Mouse (Mus musculus) layer of hippocampus, postnatal 25 days (tissue): ENCODE results near the gene Gramd4. TPM values are rescaled to one million over a fixed set of nuclear protein-coding genes. Genes with fewer than 3 reads are reported as not detected.
"Not testable (repeated sequence)": the region's sequence is repeated elsewhere in the genome, so short reads cannot be mapped to it uniquely, and the experiment has no call there.

Experiments used
- DNase-seq, 2 experiments: peaks; one replicate each; pipeline ENCODE4 v3.0.0; 2022; ENCODE audit warnings: mixed read lengths in 2 of 2, low spot score in 1 of 2; ENCODE audit errors: extremely low spot score in 1 of 2
- total RNA-seq, 2 experiments: library from RNA; stranded (reverse); gene quantifications; 2 replicates each; pipeline ENCODE4 v1.2.3; 2021

Gramd4 gene
- total RNA-seq, 2 experiments from 2014 or later, result 25.9 to 27.7 TPM

DNA sequence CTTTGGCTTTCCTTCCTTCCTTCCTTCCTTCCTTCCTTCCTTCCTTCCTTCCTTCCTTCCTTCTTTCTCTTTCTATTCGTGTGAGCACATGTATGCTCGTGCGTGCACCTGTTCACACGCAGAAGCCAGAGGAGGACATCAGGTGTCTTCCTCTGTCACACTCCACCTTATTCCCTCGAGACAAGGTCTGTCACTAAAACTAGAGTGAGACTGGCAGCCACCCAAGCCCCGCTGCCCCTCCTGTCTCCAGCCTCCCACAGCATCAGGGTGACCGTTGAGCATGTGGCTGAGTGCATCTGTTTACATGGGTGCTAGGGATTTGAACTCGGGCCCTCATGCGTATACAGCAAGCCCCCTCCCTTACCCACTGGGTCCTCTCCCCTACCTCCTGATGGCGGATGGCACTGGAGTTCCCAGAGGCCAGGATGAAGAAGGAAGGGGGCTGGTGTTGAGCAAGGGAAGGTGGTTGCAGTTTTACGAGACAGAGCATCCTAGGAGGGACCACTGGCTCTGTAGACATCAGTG, 30.8 kb downstream of the Gramd4 start:
- no peak for DNase-seq

DNA sequence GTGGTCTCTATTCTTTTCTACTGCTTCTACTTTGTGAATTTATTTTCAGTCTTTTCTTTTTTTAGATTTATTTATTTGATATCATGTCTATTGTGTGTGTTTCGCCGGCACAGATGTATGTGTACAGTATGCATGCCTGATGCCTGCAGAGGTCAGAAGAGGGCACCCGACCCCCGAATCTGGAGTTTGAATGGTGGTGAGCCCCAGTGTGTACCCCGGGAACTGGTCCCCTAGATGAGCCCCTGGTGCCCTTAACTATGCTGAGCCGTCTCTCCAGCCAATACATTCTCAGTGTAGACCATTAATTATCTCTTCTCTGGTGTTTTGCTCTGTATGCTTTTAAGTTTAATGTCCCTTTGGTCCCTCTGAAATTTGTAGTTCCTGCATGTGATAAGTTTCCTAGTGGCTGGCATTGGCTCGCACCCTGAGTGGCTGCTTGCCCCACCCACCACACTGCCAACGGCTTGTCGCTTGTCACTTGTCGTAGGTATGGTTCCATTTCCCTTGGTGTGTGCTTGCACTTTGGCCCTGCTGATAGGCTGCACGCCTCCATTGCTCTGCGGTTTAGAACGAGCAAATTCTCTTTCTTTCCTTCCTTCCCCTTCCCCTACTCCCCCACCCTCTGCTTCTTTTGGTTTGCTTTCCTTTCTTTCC, 31.7 kb downstream of the Gramd4 start:
- DNase-seq, result no peak

DNA sequence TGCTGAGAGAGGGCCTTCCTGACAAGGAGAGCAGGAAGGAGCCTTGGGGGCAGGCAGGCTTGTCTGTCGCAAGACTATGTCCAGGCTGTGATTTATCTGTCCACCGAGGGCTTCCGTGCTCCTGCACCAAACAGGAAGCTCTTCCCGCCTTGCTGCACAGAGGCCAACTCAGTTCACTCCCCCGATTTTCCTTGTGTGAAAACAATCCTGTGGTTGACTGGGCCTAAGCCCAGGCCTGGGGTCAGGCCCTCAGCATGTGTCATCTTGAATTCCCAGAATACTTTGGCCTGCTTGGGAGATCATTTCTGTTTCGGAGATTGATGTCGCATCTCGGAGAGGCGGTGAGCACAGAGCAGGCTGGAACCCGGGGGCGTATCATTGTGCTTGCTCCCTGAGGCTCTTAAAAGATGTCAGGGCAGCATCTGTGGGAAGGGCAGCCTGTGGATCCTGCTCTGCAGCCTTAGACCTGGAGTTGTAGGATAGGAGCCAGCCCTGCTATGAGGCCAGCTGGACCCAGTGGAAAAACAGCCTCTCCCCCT, 32.6 kb downstream of the Gramd4 start:
- no peak for DNase-seq

DNA sequence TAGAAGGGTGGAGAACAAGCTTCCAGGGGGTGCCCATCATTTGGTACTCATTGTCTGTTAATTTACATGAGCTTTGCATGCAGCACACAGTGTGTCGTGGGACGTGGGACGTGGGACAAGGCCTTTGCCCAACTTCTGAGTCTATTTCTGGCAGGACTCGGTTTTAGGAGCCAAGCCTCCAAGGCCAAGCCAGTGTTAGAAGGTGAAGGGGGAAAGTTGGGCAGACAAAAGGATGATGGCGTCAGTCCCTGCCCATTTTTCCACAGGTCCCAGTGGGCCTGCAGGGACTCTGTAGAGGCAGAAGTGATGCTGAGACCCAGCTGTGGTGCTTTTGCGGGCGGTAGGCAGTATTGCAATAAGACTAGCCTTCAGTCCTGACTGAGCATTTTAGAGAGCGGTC, 33.1 kb downstream of the Gramd4 start:
- DNase-seq, result no peak

DNA sequence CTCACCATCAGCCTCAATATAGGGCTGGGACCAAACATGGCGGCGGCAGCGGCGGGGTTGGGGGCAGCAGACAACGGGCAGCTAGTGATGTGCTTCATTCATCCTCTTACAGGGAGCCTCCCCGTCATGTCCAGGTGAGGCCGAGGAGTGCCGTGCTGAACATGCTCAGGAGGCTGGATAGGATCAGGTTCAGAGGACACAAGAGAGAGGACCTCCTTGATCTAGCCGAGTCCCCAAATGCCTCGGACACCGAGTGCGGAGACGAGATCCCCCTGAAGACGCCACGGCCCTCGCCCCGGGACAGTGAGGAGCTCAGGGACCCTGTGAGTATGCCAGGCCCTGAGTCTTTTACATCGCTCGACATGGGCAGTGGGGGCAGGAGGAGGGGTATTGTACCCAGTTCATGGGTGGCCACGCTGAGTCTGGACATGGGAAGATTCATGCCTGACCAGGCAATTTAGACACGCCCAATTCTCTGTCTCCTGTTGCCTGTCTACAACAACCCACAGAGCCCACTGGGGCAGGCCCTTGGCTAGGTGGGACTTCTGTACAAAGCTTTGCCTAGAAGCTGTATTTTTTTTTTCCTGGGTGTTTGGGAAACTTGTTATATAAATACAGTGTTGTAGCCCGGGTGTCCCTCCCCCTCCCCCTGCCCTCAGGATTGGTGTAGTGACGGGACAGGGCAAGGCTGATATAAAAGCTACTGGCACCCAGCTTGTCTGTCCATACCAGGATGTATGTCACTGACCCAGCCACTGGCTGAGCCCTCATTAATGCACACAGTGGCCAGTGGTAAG, 33.9 kb downstream of the Gramd4 start:
- no peak for DNase-seq

DNA sequence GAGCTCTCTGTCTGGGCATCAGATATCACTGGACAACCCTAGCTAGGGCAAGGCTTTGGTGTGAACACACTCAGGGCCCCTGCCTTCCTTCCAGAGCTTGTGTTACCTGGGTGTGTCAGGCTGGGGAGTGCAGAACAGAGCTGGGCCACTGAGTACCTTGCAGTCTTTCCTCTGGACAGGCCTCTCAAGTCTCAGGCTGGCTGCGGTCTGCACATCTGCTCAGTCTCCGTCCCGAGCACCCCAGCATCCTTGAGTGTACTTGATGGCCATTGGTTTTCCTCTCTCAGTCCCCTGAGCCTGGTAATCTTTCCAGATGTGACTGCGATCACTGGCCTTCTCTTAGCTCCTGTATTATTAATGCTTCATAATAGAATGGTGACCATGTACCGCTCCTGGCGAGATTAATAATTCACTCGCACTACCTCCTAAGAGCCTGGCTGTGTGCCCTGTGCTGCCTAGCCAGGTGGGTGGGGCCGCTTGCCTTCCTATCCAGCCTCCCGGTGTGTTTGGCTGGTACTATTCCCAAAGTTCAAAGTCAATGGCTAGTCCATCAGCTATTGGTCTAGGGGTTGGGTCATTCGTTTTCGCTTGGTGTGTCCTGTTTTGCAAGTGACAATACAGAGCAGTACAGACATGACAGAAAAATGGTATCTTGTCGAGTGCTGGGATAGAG, 34.6 kb downstream of the Gramd4 start:
- no peak for DNase-seq

DNA sequence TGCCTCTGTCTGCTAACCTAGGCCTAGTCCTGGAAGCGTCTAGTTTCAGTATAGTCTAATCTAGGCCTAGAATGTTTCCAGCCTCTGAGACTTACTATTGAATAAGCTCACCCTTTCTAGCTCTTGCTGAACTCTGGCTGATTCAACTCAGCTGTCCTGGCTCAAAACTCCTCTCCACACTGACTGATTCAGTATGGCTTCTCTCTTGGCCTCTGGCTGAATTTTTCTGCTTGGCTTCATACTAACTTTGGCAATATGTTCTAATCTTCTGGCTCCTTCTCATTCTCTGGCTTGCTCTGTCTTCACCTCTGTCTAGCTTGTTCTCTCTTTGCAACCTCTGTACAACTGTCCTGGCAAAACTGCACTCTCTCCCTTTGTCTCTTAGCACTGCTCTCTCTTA, 35.7 kb downstream of the Gramd4 start:
- no peak for DNase-seq

DNA sequence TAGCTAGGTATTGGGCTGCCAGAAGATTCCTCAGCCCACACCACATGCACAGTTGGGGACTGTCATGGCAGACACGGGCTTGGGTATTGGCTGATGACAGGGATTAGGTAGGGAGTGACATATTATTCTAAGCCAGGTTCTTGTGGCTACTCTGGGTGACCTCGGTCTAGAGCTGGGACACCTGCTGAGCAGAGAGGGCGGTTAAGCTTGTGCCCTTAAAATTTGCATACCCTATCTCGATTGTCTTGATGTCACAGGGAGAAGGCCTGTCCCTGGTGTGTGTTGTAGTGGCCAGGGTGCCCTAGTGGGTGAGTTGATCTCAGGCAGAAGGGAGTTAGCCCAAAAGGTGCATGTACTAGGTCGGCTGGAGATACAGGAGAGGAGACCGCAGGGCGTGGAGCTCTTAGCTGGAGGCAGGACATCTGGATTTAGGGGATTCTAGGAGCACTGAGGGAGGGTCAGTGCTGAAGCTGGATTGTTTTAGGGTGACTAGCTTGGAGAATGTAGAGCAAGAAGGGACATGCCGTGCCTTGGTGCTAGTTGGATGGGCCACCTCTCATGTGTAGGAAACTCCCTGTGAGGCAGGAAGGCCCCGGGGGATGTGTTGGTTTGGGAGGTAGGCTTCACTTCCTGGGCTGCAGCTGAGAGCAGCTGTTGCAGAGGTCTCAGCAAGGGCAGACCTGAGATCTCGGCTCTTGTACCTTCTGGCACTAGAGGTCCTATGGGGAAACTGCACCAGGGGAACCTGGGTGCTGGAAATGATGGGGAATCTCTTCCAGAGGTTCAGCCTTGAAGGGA, 37.0 kb downstream of the Gramd4 start:
- DNase-seq, result no peak

DNA sequence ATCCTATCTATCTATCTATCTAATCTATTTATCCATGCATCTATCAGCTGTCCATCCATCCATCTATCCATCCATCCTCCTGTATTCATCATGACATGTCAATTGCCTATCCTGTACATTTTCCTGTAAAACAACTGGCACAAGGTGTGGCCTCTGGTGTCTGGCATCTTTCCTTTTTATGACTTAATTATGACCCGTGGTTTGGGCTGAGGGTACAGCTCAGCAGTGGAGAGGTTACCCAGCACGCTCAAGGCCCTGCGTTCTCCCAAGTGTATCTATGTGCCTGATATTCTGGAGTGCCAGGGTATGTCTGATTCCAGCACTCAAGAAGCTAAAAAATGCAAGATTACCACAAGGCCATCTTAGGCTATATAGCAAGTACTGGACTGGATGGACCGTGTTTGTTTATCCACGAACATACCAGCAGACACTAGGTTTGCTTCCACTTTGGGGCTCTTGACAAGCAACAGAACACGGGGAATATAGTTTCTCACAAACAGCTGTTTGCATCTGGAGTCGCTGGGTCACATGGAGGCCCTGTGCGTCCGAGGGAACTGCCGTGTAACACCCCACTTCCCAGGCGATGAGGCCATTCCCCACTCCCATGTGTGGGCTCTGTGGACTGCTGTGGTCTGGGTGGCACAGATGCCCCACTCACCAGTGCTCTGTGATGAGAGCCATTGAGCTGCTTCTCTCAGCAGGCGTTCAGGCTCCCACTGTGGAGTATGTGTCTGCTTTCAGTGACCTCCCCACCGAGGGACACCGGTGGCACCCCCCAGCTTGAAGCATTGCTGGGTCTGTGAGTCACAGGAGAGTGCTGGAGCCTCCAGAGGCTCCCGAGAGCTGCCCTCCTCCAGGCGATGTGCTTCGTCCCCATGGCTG, 38.5 kb downstream of the Gramd4 start:
- DNase-seq, result no peak

DNA sequence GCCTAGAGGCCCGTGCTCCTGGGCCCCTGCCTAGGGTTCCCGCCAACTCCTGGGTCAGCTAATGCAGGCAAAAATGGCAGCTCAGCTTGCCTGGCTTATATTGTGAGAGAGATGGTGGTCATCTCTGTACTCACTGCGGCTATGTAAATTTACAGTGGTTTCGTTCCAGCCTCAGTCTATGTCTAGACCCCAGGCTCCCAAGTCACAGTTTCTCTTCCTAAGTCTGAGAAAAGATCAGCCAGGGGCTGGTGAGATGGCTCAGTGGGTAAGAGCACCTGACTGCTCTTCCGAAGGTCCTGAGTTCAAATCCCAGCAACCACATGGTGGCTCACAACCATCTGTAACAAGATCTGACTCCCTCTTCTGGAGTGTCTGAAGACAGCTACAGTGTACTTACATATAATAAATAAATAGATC, 39.1 kb downstream of the Gramd4 start:
- DNase-seq, result not testable (repeated sequence)

DNA sequence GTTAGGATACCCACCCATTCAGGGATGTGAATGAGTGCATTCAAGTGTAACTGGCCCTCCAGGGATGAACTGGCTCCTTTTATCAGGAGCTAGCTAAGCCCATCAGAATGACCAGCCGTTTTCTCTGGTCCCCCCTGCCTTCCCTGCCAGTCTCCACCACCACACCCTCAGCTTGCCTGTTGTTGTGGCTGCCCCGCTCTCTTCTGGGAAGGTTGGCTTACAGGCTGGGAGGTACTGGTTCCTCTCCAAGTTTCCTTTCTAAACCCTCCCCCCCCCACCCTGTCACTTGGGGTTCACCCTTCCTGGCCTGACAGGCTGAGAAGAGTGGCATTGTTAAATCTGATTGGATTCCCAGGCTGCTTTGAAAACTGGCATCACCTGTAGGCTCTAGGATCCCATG, 40.4 kb downstream of the Gramd4 start:
- DNase-seq, result no peak

DNA sequence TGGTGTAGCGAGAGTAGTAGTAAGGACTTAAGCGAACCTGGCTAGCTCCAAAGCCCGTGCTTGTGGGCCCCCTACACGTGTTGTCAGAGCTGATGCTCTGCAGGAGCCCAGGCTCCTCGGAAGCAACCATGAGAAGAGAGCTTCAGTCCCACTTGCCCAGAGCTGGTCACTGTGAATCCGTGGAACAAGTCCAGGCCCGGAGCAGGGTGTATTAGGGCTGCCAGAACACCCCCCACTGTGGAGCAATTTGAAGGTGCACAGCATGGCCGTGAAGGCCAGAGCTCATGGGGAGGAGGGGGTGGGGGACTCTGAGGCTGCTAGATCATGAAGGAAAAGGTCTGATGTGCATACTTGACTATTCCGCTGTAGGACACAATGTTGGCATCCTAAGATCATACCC, 44.1 kb downstream of the Gramd4 start:
- no peak for DNase-seq

DNA sequence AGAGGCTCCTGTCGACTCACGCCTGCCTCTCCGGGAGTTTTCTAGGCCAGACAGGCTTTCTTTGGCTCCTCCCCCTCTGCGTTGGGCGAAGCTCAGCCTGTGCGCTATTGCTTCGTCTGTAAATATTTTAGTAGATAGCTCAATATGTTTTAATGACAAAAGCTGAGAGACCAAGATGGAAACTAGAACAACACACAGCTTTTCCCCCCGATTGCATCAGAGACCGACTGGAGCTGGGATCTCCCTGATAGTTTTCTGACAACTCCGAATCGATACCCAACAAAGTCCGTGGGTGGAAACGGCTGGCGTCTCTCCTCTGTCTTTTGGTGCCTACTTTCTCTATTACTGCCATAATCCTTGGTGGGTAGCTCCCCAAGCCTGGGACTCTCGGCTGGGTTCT, 44.8 kb downstream of the Gramd4 start:
- no peak for DNase-seq

DNA sequence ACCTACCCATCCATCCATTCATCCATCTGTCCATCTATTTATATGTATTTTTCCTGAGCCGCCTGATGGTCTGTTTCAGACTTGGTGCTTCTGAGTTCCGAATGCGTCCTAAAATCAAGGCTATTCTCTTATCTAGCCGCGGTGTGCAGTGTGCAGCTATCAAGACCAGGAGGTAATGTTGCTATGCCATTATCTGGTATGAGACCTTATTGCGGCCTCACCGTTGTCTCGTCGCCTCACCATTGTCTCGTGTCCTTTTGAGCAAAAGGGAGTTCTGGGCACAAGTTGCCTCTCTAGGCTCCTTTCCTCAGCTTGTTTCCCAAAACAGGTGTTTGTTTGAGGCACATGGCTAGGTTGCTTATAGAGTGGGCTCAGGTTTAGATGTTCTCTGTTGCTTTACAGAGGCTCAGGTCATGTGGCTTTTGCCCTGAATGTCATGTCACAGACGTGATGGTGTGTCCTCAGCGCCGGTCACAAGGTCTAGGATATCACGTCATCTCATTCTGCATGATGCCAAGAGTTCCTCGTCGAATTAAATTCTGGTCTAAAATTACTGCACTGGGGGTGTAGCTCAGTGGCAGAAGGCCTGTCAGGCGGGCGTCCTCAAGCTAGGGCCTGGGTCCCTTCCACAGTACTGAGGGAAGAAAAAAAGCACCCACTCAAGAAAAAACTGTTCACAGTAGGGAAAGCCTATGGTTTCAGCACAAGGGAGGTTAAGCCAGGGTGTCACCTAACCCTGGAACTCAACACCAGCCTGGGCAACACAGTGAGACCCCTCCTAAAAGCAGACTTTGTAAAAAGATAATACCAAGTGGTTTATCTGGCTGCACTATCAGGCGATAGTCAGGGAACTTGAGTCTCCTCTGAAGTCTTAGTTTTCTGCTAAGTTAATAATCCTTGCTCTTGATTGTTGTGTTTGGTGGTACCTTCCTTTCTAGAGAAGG, 47.2 kb downstream of the Gramd4 start:
- DNase-seq, result no peak

DNA sequence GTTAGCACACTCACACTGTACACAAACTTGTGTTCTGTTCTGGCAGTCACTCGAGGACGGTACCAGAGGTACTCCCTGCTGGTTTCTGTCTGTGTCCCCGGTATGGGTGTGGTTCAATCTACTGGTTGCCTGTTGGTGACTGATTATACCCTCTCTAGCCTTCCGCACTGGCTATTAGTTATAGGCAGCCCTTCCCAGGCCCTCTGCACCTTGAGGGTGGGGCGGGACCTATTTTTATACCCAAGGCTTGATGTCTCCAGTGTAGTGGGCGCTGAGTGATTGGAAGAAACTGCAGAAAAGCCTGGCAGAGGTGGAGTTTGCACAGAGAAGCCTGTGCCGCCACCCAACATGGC, 47.8 kb downstream of the Gramd4 start:
- no peak for DNase-seq

DNA sequence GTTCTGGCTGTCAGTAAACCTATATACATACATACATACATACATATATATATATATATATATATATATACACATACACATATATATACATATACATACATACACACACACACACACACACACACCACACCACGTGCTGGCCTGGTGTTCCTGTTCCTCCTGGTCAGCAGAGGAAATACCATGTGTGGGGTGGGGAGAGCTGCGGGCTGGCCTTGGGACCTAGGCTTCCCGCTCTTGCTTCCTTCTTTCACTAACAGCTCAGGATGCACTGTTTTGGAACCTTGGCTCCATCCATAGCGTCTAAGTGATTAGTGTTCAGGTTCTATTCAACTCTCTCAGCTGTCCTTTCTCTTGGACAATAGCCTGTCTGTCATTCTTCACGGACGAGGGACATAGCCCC, 48.3 kb downstream of the Gramd4 start:
- DNase-seq, result no peak

DNA sequence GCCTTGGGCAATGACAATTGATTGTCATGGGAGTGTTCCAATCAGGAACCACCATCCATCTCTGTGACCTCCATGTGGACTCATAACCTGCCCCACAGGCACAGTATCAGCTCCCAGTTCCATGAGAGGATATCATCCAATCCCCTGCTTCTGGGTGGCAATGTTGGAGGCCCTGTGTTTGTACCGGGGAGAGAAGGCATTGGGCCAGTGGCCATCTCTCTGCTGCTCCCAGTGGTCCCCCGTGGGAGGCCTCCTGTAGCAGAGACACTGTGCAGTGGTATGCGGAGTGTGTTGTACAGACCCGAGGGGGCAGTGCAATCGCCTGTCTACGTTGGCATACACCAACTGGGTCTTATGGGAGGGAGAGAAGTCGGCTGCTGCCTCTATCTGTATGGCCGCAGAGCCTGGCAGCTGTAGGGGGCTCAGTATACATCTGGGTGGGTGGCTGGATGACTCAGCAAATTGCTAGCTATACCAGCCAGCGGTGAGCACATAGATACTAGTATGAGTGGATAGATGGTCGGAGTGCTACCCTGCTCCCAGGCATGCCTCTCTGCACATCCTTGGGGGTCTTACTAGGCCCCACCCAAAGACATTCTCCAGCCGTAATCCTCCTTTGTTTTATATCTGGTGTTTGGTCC, 50.5 kb downstream of the Gramd4 start:
- DNase-seq, result no peak

DNA sequence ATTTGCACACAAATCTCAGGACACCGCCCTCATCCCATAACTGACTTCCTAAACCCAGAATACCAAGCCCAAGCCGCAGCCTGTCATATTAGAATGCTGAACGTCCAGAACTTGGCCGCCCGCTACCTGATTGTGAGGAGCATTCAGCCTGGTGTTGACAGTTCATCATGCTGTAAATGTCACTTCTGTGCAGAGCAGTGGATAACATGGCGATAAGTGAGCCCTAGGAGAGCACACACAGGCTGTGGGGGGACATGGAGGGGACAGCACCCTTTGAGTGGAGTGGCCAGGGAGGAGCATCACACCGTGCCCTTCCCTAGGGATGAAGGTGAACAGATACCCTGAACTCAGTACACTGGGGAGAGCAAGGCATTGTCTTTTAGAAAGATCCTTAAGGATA, 51.8 kb downstream of the Gramd4 start:
- DNase-seq, result no peak
